Mouse (Mus musculus) central nervous system, embryonic 14 days (tissue): ENCODE measurements around the gene Prl3b1. TPM values are rescaled to one million over a fixed set of nuclear protein-coding genes. Genes with fewer than 3 reads are reported as not detected.

Experiments
- polyA plus RNA-seq: library from polyadenylated mRNA; depleted of rRNA; stranded (reverse); fragments of >200 nt; gene quantifications from 2 replicates; pipeline ENCODE4 v1.2.3, GENCODE M21; 2012; rRNA removed

The Prl3b1 gene
- not detected in 2 replicates for polyA plus RNA-seq

GRCm38 (mm10) chr13:27241547-27241946 lies at the start of gene Prl3b1:
TSS of gene Prl3b1 (plus strand) at chr13:27241847.

GRCm38 (mm10) chr13:27196359-27196758 lies 45.3 kb upstream of the Prl3b1 start, which contains the start of gene Prl3c1:
TSS of gene Prl3c1 (plus strand) at chr13:27196659.

GRCm38 (mm10) chr13:27259136-27259535 lies 17.5 kb downstream of the Prl3b1 start, which contains the start of gene Prl3a1:
TSS of gene Prl3a1 (plus strand) at chr13:27259436.

Other genes starting within 250 kb of the Prl3b1 start
- not detected in 2 replicates for gene Prl, start 184.3 kb upstream of the Prl3b1 start, polyA plus RNA-seq
- gene Prl3d1, start 147.7 kb upstream of the Prl3b1 start, polyA plus RNA-seq = not detected in 2 replicates
- gene Prl3d2, start 120.1 kb upstream of the Prl3b1 start, polyA plus RNA-seq = not detected in 2 replicates
- gene Prl3d3, start 85.1 kb upstream of the Prl3b1 start, polyA plus RNA-seq = not detected in 2 replicates
- gene Prl3c1, start 45.2 kb upstream of the Prl3b1 start, polyA plus RNA-seq = not detected in 2 replicates
- not detected in 2 replicates for gene Prl3a1, start 17.6 kb downstream of the Prl3b1 start, polyA plus RNA-seq
- gene Prl6a1, start 70.8 kb downstream of the Prl3b1 start, polyA plus RNA-seq = not detected in 2 replicates
- not detected in 2 replicates for gene Prl8a2, start 103.8 kb downstream of the Prl3b1 start, polyA plus RNA-seq
- gene Prl2b1, start 149.0 kb downstream of the Prl3b1 start, polyA plus RNA-seq = not detected in 2 replicates
- gene Prl8a6, start 196.8 kb downstream of the Prl3b1 start, polyA plus RNA-seq = not detected in 2 replicates